9 mouse cellular contexts compared by ENCODE assay signal in genomic region chr8:84970913-84971312, GRCm38 (mm10). TPM values are rescaled to one million over a fixed set of nuclear protein-coding genes. Genes with fewer than 3 reads are reported as not detected.
DNase-seq lines count a peak whose midpoint lies in the region; ATAC-seq and TF ChIP-seq lines count a peak whose summit lies in the region.
"Had no signal": no experiment of that assay in that cellular context is flagged by ENCODE, and none has a peak within 500 bp of the region (broad histone marks: within the 10 kb centered on the region; RNA-seq: fewer than 3 reads in every experiment).

No protein-coding gene starts in this region.

- 72% methylated on average over 5 of the region's 5 CpGs for WGBS in kidney, postnatal 0 days
- WGBS in limb, embryonic 12.5 days, result 68% methylated on average over 5 of the region's 5 CpGs

- no peak for TF ChIP-seq CTCF in kidney, postnatal 0 days (IDR thresholded peaks at IDR 0.05; ENCODE audit: low read depth)
- no peak for TF ChIP-seq CTCF in embryonic fibroblast, embryonic 13.5 days (IDR thresholded peaks at IDR 0.05; ENCODE audit: borderline replicate concordance, insufficient read depth, low read length)

- no peaks in the 10 kb centered on the region for H3K27me3 ChIP-seq in kidney, postnatal 0 days (ENCODE audit: insufficient read depth, low read length)
- no peaks in the 10 kb centered on the region for H3K27me3 ChIP-seq in limb, embryonic 12.5 days

- no peak for ATAC-seq in kidney, postnatal 0 days (replicated peaks; ENCODE audit: low FRiP score, low read depth)
- no peak for ATAC-seq in limb, embryonic 12.5 days (ENCODE audit: insufficient number of reproducible peaks, insufficient read depth, low FRiP score, low TSS enrichment, low read depth)

- no peak overlapping the region for H3K27ac ChIP-seq in kidney, postnatal 0 days
- no peak overlapping the region for H3K27ac ChIP-seq in embryonic fibroblast, embryonic 13.5 days (ENCODE audit: insufficient read depth, low read length)
- H3K27ac ChIP-seq in limb, embryonic 12.5 days, result 0 out of 2 replicates have a peak overlapping the region, but pooled peaks have one; percentile 35

- H3K4me1 ChIP-seq in kidney, postnatal 0 days (replicated peaks; ENCODE audit: insufficient read depth, low read length), result peaks cover 24% of the 10 kb centered on the region
- peaks cover 12% of the 10 kb centered on the region; the same call in 1 of the 2 replicates for H3K4me1 ChIP-seq in embryonic fibroblast, embryonic 13.5 days (ENCODE audit: control insufficient read depth, insufficient read depth, low read length)
- H3K4me1 ChIP-seq in limb, embryonic 12.5 days (replicated peaks), result peaks cover 31% of the 10 kb centered on the region

- no peak for DNase-seq in kidney, postnatal 0 days (ENCODE audit: low spot score)
- DNase-seq in kidney, postnatal 14 days, result no peak
- peak; percentile 62 to 65 for DNase-seq in spleen, postnatal 14 days (ENCODE audit: low spot score in 2 of 2)
- no peak for DNase-seq in thymus, postnatal 0 days (ENCODE audit: low spot score)
- DNase-seq in embryo, embryonic 10.5 days (ENCODE audit: low spot score), result no peak
- no peak for DNase-seq in retina, embryonic 14.5 days (ENCODE audit: low spot score)
- DNase-seq: lung, postnatal 36 days had no signal

- H3K4me3 ChIP-seq in kidney, postnatal 0 days (replicated peaks; ENCODE audit: low read depth, low read length), result peak overlapping the region; percentile 66; the same call in 1 of the 2 replicates
- peak overlapping the region; percentile 65 for H3K4me3 ChIP-seq in embryonic fibroblast, embryonic 13.5 days (ENCODE audit: insufficient read depth, low read length)
- peak overlapping the region; percentile 80 for H3K4me3 ChIP-seq in limb, embryonic 12.5 days (replicated peaks)

- H3K36me3 ChIP-seq in kidney, postnatal 0 days (ENCODE audit: insufficient read depth, low read length), result peaks cover 21% of the 10 kb centered on the region
- H3K36me3 ChIP-seq in limb, embryonic 12.5 days, result peaks cover 46% of the 10 kb centered on the region

- TF ChIP-seq POLR2A in embryonic fibroblast, embryonic 13.5 days (IDR thresholded peaks at IDR 0.05; ENCODE audit: low read depth, low read length), result no peak

- H3K9me3 ChIP-seq in kidney, postnatal 0 days (replicated peaks; ENCODE audit: low read length), result no peaks in the 10 kb centered on the region
- no peaks in the 10 kb centered on the region for H3K9me3 ChIP-seq in limb, embryonic 12.5 days

- H3K9ac ChIP-seq in kidney, postnatal 0 days (ENCODE audit: low read depth, low read length), result peak overlapping the region; percentile 85; the same call in 1 of the 2 replicates
- H3K9ac ChIP-seq in limb, embryonic 12.5 days (replicated peaks), result peak overlapping the region; percentile 92

- H3K4me2 ChIP-seq in kidney, postnatal 0 days (ENCODE audit: low read length), result peak overlapping the region; percentile 81
- peak overlapping the region; percentile 90 for H3K4me2 ChIP-seq in limb, embryonic 12.5 days

RNA-seq across cellular contexts. Expression of gene Rnaseh2a, which starts 1.3 kb away (rescaled TPM):
- 101 and 103 TPM in 2 replicates for polyA plus RNA-seq in kidney, postnatal 0 days (2015; fragmentation: Nextera tagmentation; extraction: Ambion mirVana)
- 27.9 and 30.7 TPM in 2 replicates for polyA plus RNA-seq in embryonic fibroblast, embryonic 13.5 days (2011; ENCODE audit: insufficient read length, low read depth, missing spikeins)
- 105 and 122 TPM in 2 replicates for polyA plus RNA-seq in limb, embryonic 12.5 days (2016; fragmentation: Nextera tagmentation; extraction: Ambion mirVana)
- 150 TPM in 2 replicates for polyA plus RNA-seq in thymus, postnatal 0 days (2015; fragmentation: Nextera tagmentation; extraction: Ambion mirVana)

RNA-seq across cellular contexts. Expression of gene Prdx2, which starts 1.5 kb away (rescaled TPM):
- polyA plus RNA-seq in kidney, postnatal 0 days (2015; fragmentation: Nextera tagmentation; extraction: Ambion mirVana), result 729 and 747 TPM in 2 replicates
- polyA plus RNA-seq in embryonic fibroblast, embryonic 13.5 days (2011; ENCODE audit: insufficient read length, low read depth, missing spikeins), result 244 and 312 TPM in 2 replicates
- 1,079 and 1,120 TPM in 2 replicates for polyA plus RNA-seq in limb, embryonic 12.5 days (2016; fragmentation: Nextera tagmentation; extraction: Ambion mirVana)
- 450 and 476 TPM in 2 replicates for polyA plus RNA-seq in thymus, postnatal 0 days (2015; fragmentation: Nextera tagmentation; extraction: Ambion mirVana)

RNA-seq across cellular contexts. Expression of gene Gm49661, which starts 1.7 kb away (rescaled TPM):
- not detected in 2 replicates for polyA plus RNA-seq in kidney, postnatal 0 days (2015; fragmentation: Nextera tagmentation; extraction: Ambion mirVana)
- not detected in 2 replicates for polyA plus RNA-seq in embryonic fibroblast, embryonic 13.5 days (2011; ENCODE audit: insufficient read length, low read depth, missing spikeins)
- polyA plus RNA-seq in limb, embryonic 12.5 days (2016; fragmentation: Nextera tagmentation; extraction: Ambion mirVana), result not detected in 2 replicates
- not detected in 2 replicates for polyA plus RNA-seq in thymus, postnatal 0 days (2015; fragmentation: Nextera tagmentation; extraction: Ambion mirVana)

RNA-seq across cellular contexts. Expression of gene Junb, which starts 7.6 kb away (rescaled TPM):
- 22.7 and 27.7 TPM in 2 replicates for polyA plus RNA-seq in kidney, postnatal 0 days (2015; fragmentation: Nextera tagmentation; extraction: Ambion mirVana)
- 35.0 and 42.0 TPM in 2 replicates for polyA plus RNA-seq in embryonic fibroblast, embryonic 13.5 days (2011; ENCODE audit: insufficient read length, low read depth, missing spikeins)
- polyA plus RNA-seq in limb, embryonic 12.5 days (2016; fragmentation: Nextera tagmentation; extraction: Ambion mirVana), result 7.6 and 10.5 TPM in 2 replicates
- polyA plus RNA-seq in thymus, postnatal 0 days (2015; fragmentation: Nextera tagmentation; extraction: Ambion mirVana), result 71.2 and 71.6 TPM in 2 replicates

RNA-seq across cellular contexts. Expression of gene Hook2, which starts 19.5 kb away (rescaled TPM):
- polyA plus RNA-seq in kidney, postnatal 0 days (2015; fragmentation: Nextera tagmentation; extraction: Ambion mirVana), result 30.2 and 32.0 TPM in 2 replicates
- 7.9 and 8.1 TPM in 2 replicates for polyA plus RNA-seq in embryonic fibroblast, embryonic 13.5 days (2011; ENCODE audit: insufficient read length, low read depth, missing spikeins)
- polyA plus RNA-seq in limb, embryonic 12.5 days (2016; fragmentation: Nextera tagmentation; extraction: Ambion mirVana), result 19.3 and 19.7 TPM in 2 replicates
- 14.9 and 16.0 TPM in 2 replicates for polyA plus RNA-seq in thymus, postnatal 0 days (2015; fragmentation: Nextera tagmentation; extraction: Ambion mirVana)

Comparison
In these comparisons a context has a peak if more than half of its experiments do, and no peak if none do; other contexts are left out.
1. DNase-seq: peak in spleen, postnatal 14 days (2 of 2); none in kidney, postnatal 0 days (single experiment), kidney, postnatal 14 days (single experiment), thymus, postnatal 0 days (single experiment), embryo, embryonic 10.5 days (single experiment) and retina, embryonic 14.5 days (single experiment).
2. Peak in every context shown above with its lines, with median percentiles within 50 percentile points of each other: H3K4me3 ChIP-seq.